Mouse (Mus musculus) G1E (cell line): ENCODE measurements around the gene Vapb.

Source experiments
- CTCF ChIP-seq: IDR thresholded peaks from 2 replicates; pipeline ENCODE4 v1.5.1; 2012; ENCODE audit warnings: low read depth, low read length, inconsistent platforms, mixed read lengths
- GATA1 ChIP-seq: IDR thresholded peaks from 2 replicates; pipeline ENCODE4 v1.6.1; 2012; ENCODE audit warnings: borderline replicate concordance, low read length, inconsistent platforms, mixed read lengths
- GATA2 ChIP-seq: IDR thresholded peaks from 2 replicates; pipeline ENCODE4 v1.6.1; 2012; ENCODE audit warnings: low read depth, low read length, inconsistent platforms, borderline replicate concordance
- POLR2AphosphoS5 ChIP-seq: IDR thresholded peaks from 2 replicates; pipeline ENCODE4 v1.6.1; 2012; ENCODE audit warnings: low read depth, low read length, inconsistent platforms; ENCODE audit not compliant: insufficient replicate concordance
- TAL1 ChIP-seq: conservative IDR thresholded peaks from 2 replicates; pipeline ENCODE4 v1.6.1; 2012; ENCODE audit warnings: low read depth, low read length, inconsistent platforms, mixed read lengths

- TF ChIP-seq TAL1 (no peak), CTCF (no peak), POLR2AphosphoS5 (no peak), GATA1 (no peak), GATA2 (no peak)
Observed at GRCm38 (mm10) chr2:173769183-173769582, 31.9 kb downstream of the Vapb start.
